Mouse (Mus musculus) cortical plate, adult 2 months (tissue): ENCODE measurements around the gene Map7d1.

ENCODE experiments used
- CTCF ChIP-seq: fragments of 200-500 bp; IDR thresholded peaks from 2 replicates; pipeline ENCODE4 v1.5.1; 2011; ENCODE audit warnings: mild to moderate bottlenecking, control low read depth, low read length; ENCODE audit not compliant: insufficient read depth; ENCODE audit errors: extremely low read depth
- POLR2A ChIP-seq: fragments of 200-500 bp; IDR thresholded peaks from 2 replicates; pipeline ENCODE4 v1.6.1; 2011; ENCODE audit warnings: mild to moderate bottlenecking, low read length, control low read depth; ENCODE audit not compliant: insufficient read depth; ENCODE audit errors: extremely low read depth

GRCm38 (mm10) chr4:126275081-126275480 is 18.9 kb upstream of the Map7d1 start:
- TF ChIP-seq CTCF, result no peak
- no peak for TF ChIP-seq POLR2A
